Mouse (Mus musculus) G1E (cell line): ENCODE data around the gene Trappc6a. TPM values are rescaled to one million over a fixed set of nuclear protein-coding genes. Genes with fewer than 3 reads are reported as not detected.

ENCODE experiments used
- ATAC-seq: 2 replicates; pipeline ENCODE4 v1.8.0; 2016; ENCODE audit warnings: mild to moderate bottlenecking; ENCODE audit not compliant: insufficient number of reproducible peaks, poor library complexity, low FRiP score, severe bottlenecking; ENCODE audit errors: extremely low read depth
- DNase-seq: peaks from one replicate; pipeline ENCODE4 v3.0.0; 2012; ENCODE audit warnings: low spot score
- H3K27me3 ChIP-seq: 2 replicates; pipeline ENCODE4 v1.6.1; 2012; ENCODE audit warnings: mild to moderate bottlenecking, low read length, inconsistent platforms; ENCODE audit not compliant: insufficient read depth
- H3K36me3 ChIP-seq: replicated peaks from 2 replicates; pipeline ENCODE3; 2012; ENCODE audit warnings: mild to moderate bottlenecking, inconsistent platforms
- H3K4me1 ChIP-seq: 2 replicates; pipeline ENCODE4 v1.6.1; 2012; ENCODE audit warnings: low read depth, low read length, inconsistent platforms, mixed read lengths; ENCODE audit not compliant: insufficient read depth
- H3K4me3 ChIP-seq: 2 replicates; pipeline ENCODE4 v1.5.1; 2012; ENCODE audit warnings: low read depth, mild to moderate bottlenecking, inconsistent platforms, low read length, moderate library complexity, mixed read lengths
- H3K9me3 ChIP-seq: replicated peaks from 2 replicates; pipeline ENCODE4 v1.6.1; 2012; ENCODE audit warnings: inconsistent platforms
- CTCF ChIP-seq: IDR thresholded peaks from 2 replicates; pipeline ENCODE4 v1.5.1; 2012; ENCODE audit warnings: low read depth, low read length, inconsistent platforms, mixed read lengths
- GATA1 ChIP-seq: IDR thresholded peaks from 2 replicates; pipeline ENCODE4 v1.6.1; 2012; ENCODE audit warnings: borderline replicate concordance, low read length, inconsistent platforms, mixed read lengths
- GATA2 ChIP-seq: IDR thresholded peaks from 2 replicates; pipeline ENCODE4 v1.6.1; 2012; ENCODE audit warnings: low read depth, low read length, inconsistent platforms, borderline replicate concordance
- POLR2AphosphoS5 ChIP-seq: IDR thresholded peaks from 2 replicates; pipeline ENCODE4 v1.6.1; 2012; ENCODE audit warnings: low read depth, low read length, inconsistent platforms; ENCODE audit not compliant: insufficient replicate concordance
- TAL1 ChIP-seq: conservative IDR thresholded peaks from 2 replicates; pipeline ENCODE4 v1.6.1; 2012; ENCODE audit warnings: low read depth, low read length, inconsistent platforms, mixed read lengths
- polyA plus RNA-seq: library from polyadenylated mRNA; stranded (reverse); fragments of >175 nt; gene quantifications from 2 replicates; pipeline ENCODE4 v1.2.3, GENCODE M21; 2012
- total RNA-seq, 2 experiments: library from RNA; stranded (forward) in 1 of 2; stranded (reverse) in 1 of 2; fragments of 200-1000 nt in 1 of 2; fragments of >200 nt in 1 of 2; fragmentation: Nextera tagmentation in 1 of 2; gene quantifications; 2 replicates each; pipeline ENCODE4 v1.2.3; 2014 to 2017

The Trappc6a gene
- total and polyA plus RNA-seq, 3 experiments = 92.8 to 537 (median 141) TPM

GRCm38 (mm10) chr7:19462884-19463381 lies 45.3 kb upstream of the Trappc6a start, which contains the start of gene Exoc3l2:
Gene Exoc3l2, plus strand, starts transcription at chr7:19463331.
- ATAC-seq = no peak
- peaks cover 37% of the 10 kb centered on the region for H3K27me3 ChIP-seq
- H3K9me3 ChIP-seq = no peaks in the 10 kb centered on the region
- H3K36me3 ChIP-seq = no peaks in the 10 kb centered on the region
- no peak within 1 kb of the TSS for H3K4me3 ChIP-seq
- H3K4me1 ChIP-seq = peaks cover 25% of the 10 kb centered on the region
- TF ChIP-seq POLR2AphosphoS5 = no peak
- TF ChIP-seq CTCF = no peak
- no peak for TF ChIP-seq GATA2
- TF ChIP-seq GATA1 = no peak
- no peak for DNase-seq

DNA sequence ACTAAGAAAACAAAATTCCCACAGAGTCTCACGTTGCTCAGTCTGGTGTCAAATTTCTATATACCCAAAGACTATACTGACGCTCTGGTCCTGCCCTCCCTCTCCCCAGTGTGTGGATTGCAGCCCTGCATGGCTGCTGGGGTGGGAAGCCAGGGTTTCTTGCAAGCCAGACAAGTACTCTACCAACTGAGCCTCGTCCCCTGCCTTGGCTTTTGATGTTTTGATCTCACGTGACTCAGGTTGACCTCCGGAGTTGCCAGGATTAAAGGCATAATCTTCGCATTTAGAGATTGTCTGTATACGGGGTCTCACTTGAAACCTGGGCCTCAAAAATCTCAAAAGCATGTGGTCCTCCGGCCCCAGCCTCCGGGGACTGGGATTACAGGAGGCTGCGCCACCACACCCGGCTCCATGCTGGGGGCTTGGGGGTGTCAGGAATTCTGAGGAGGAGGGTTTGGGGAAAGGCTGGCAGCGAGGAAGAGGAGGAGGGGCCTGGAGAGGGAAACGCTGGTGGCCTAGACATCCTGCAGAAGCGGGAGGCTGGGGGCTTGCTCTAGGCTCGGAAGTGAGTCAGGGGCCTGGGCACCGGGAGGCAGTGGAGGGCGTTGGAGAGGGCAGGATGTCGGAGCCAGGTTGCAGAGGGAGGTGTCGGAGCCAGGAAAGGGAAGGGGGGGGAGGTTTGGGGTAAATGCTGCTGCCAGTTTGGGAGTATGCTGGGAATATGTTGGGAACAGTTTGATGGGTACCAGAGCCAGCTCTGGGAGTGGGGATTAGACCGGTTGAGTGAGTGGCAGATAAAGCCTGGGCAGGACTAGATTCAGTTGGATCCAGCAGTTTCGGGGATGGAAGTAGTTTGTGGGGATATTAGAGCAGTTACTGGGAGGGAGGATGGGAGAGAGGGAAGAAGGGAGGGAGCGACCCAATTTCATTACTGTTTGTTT lies 43.6 kb upstream of the Trappc6a start:
- TF ChIP-seq GATA1 (no peak), GATA2 (no peak), CTCF (no peak), POLR2AphosphoS5 (no peak), TAL1 (no peak)

DNA sequence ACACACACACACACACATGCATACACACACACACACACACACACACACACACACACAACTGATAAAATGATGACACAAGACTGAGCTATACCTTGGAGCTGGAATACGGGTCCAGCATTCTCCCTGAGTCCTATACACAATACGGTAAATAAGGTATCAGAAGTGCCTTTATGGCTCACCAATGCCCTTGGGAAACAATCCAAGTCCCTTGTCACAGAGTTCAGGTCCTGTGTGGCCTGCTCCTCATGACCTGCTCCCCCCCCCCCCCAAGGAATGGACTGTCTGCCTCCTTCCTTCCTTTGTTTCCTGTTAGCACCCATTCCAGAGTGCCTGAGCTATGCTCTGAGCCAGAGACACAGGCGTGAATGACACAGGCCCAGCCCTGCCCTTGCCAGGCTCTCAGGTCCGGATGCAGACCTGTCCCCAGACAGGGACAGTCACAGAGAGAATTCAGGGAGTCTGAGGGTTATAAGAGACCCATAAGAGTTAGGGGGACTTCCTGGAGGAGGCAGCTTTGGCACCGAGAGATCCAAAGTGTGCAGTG lies 41.5 kb upstream of the Trappc6a start:
- Histone ChIP-seq H3K4me3 (no peak overlapping the region), H3K4me1 (peaks cover 11% of the 10 kb centered on the region), H3K9me3 (no peaks in the 10 kb centered on the region), H3K27me3 (peaks cover 50% of the 10 kb centered on the region), H3K36me3 (no peaks in the 10 kb centered on the region)
- ATAC-seq (no peak), DNase-seq (no peak)
- TF ChIP-seq POLR2AphosphoS5 (no peak), TAL1 (no peak), GATA1 (no peak), GATA2 (no peak), CTCF (no peak)

More for the DNA sequence above, 43.6 kb upstream of the Trappc6a start:
- Histone ChIP-seq H3K4me1 (peaks cover 16% of the 10 kb centered on the region), H3K36me3 (no peaks in the 10 kb centered on the region), H3K4me3 (no peak overlapping the region), H3K27me3 (peaks cover 44% of the 10 kb centered on the region), H3K9me3 (no peaks in the 10 kb centered on the region)
- ATAC-seq (no peak), DNase-seq (no peak)

DNA sequence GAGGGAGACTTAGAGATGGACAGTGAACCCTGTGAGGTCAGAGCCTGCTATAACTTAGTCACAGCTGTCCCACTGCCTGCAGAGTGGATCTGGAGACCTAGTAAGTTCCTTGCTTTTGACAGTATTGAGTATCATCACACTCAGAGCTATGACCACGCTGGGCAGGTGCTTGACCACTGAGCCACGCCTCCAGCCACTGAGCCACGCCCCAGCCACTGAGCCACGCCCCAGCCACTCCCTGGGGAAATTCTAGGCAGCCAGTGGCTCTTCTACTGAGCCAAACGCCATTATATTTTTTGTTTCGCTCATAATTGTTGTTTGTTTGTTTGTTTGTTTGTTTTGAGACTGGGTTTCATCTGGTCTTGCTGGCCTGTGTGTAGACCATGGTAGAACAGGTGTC lies 40.6 kb upstream of the Trappc6a start:
- ATAC-seq = no peak
- TF ChIP-seq CTCF = no peak
- no peak for TF ChIP-seq GATA1
- TF ChIP-seq GATA2 = no peak
- TF ChIP-seq TAL1 = no peak
- no peaks in the 10 kb centered on the region for H3K36me3 ChIP-seq
- H3K27me3 ChIP-seq = peaks cover 46% of the 10 kb centered on the region
- DNase-seq = no peak
- peaks cover 11% of the 10 kb centered on the region for H3K4me1 ChIP-seq
- H3K9me3 ChIP-seq = no peaks in the 10 kb centered on the region
- no peak overlapping the region for H3K4me3 ChIP-seq

DNA sequence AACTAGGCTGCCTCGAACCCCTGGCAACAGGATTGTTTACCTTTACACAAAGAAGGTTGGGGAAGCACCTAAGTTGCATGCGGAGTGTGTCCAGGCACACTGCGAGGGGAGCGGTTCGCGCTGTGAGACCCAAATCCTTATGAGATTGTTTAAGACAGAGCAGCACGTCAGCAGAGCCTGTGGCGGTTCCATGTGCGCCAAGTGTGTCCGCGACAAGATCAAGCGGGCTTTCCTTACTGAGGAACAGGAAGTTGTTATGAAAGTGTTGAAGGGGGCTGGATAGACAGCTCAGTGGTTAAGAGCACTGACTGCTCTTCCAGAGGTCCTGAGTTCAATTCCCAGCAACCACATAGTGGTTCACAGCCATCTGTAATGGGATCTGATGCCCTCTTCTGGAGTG lies 39.9 kb upstream of the Trappc6a start:
- ATAC-seq = no peak
- no peak for DNase-seq
- peaks cover 42% of the 10 kb centered on the region for H3K27me3 ChIP-seq
- peaks cover 7% of the 10 kb centered on the region for H3K4me1 ChIP-seq
- no peak for TF ChIP-seq TAL1
- TF ChIP-seq CTCF = no peak
- TF ChIP-seq GATA1 = no peak
- no peak overlapping the region for H3K4me3 ChIP-seq
- no peaks in the 10 kb centered on the region for H3K9me3 ChIP-seq
- no peaks in the 10 kb centered on the region for H3K36me3 ChIP-seq

DNA sequence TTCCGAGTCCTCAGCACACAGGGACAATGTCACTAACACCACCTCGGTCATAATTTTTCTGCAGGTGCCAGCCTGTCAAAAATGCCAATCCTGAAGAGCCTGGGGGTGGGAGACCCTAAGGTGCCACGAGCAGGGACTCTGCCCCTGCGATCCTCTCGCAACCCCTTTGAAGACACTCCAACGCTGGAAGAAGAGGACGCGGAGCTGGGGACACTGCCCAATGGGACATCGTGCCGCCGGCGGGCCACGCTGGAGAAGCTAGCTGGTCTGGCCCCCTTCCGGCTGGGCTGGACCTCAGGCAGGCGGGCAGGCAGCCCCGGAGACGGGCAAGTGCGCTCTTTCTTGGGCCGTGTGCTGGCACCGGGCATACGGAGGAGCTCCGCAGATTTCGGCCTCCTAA lies 38.8 kb upstream of the Trappc6a start:
- Histone ChIP-seq H3K4me1 (peaks cover 7% of the 10 kb centered on the region), H3K9me3 (peaks cover 7% of the 10 kb centered on the region), H3K36me3 (no peaks in the 10 kb centered on the region), H3K4me3 (no peak overlapping the region), H3K27me3 (peaks cover 40% of the 10 kb centered on the region)
- ATAC-seq (no peak), DNase-seq (no peak)
- TF ChIP-seq CTCF (no peak), TAL1 (no peak), POLR2AphosphoS5 (no peak), GATA2 (no peak), GATA1 (no peak)
